Mouse (Mus musculus) E14TG2a.4 (cell line): ENCODE results near the gene Odf3l2.

Experiments
- CTCF ChIP-seq: conservative IDR thresholded peaks from 2 replicates; pipeline ENCODE4 v1.5.1; 2014; ENCODE audit warnings: low read length
- NANOG ChIP-seq: IDR thresholded peaks from 2 replicates; pipeline ENCODE4 v1.6.1; 2014; ENCODE audit warnings: borderline replicate concordance, low read length, mixed read lengths
- POU5F1 ChIP-seq: IDR thresholded peaks from 2 replicates; pipeline ENCODE4 v1.6.1; 2014; ENCODE audit warnings: low read length, borderline replicate concordance

DNA sequence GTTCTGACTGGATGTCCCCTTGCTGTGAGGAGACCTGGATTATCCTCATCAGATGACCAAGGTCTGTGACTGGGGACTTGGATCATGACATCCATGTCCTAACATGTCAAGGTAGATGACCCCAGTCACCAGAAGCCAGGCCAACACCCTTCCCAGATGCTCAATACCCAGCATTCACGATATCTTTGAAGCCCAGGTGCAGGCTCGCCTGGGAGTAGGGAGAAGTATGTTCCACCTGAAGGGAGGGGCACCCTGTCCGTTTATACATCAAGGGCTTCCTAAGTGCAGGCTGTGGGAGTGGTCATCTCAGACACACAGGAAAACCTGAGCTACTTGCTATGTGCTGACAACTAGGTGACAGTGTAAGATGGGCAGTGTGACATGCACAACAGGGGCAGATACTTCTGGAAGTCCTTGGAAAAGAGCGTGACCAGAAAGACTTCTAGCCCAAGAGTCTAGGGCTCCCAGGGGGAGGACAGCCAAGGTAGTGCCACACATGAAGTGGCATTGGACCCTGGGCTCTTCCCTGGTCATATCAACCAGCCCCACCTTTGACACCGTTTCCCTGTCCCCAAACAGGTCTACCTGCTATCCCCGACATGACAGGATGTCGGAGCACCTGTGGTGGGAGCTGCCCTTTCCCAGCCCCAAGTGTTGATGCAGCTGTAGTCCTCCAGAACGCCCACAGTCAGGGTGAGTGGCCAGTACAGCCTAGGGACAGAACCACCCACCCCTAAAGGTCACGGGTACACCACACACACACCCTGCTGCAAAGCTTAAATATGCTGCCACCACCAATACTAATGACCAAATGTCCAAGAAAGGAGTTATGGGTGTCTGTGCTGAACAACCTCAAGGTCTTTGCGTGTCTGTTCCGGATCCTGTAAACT, 35.3 kb upstream of the Odf3l2 start:
- TF ChIP-seq CTCF (no peak), NANOG (no peak), POU5F1 (no peak)
